Mouse (Mus musculus) E14TG2a.4 (cell line): ENCODE results near the gene Nkx2-3.

Experiments
- CTCF ChIP-seq: conservative IDR thresholded peaks from 2 replicates; pipeline ENCODE4 v1.5.1; 2014; ENCODE audit warnings: low read length
- POU5F1 ChIP-seq: IDR thresholded peaks from 2 replicates; pipeline ENCODE4 v1.6.1; 2014; ENCODE audit warnings: low read length, borderline replicate concordance

- TF ChIP-seq CTCF: no peak
- no peak for TF ChIP-seq POU5F1
Measured at GRCm38 (mm10) chr19:43598741-43599660, 13.1 kb upstream of the Nkx2-3 start.
